Mouse (Mus musculus) CD4-positive, CD25-positive, alpha-beta regulatory T cell, adult 4 months (primary cell): ENCODE data around the gene Atg7. TPM values are rescaled to one million over a fixed set of nuclear protein-coding genes. Genes with fewer than 3 reads are reported as not detected.
"Not testable (repeated sequence)": the region's sequence is repeated elsewhere in the genome, so short reads cannot be mapped to it uniquely, and the experiment has no call there.

Experiments used
- ATAC-seq: one replicate; pipeline ENCODE4 v1.8.0; 2017
- polyA plus RNA-seq, 2 experiments: library from polyadenylated mRNA; unstranded; fragments of 100-300 nt; shearing (Covaris generic); gene quantifications; one replicate each; pipeline ENCODE4 v1.2.1; 2017

Gene Atg7
- polyA plus RNA-seq: 10 to 100 TPM; 26.4 to 41.8 TPM

DNA sequence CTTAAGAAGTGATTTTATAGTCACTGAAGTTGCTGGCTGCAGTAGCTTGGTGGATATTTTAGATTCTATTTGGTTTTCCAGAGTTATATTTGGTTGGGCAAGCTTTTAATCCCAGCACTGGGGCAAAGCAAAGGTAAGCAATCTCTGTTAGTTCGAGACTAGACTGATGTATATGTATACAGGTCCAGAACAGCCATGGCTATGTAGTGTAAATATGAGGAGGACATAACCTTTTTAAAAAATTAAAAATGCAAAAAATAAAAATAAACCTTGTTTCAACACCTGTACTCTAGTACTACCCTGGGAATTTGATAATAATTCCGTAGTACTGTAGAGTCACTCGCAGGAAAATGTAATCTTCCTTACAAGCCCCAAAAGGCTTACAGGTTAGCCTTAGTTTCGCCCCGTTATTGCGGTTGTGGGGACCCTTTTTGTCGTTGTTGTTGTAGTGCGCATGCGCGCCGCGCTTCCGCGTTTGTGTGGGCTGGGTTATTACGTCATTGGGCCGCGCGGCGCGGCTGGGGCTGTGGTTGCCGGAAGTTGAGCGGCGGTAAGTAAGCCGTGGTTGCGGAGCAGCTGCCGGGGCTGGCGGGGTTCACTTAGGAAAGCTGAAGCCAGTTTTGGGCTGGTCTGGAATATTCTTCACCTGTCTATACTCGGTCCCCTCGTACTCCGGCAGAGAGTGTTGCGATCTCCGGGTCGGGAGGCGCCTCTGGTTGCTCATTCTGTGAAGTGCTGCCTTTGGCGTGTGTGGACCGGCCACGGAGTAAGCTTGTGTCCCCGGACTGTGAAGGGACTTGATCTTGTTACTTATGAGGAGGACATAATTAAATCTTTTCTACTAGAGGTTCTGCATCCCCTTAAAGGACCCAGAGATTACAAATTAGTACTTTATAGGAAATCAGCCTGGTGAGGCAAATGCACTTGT lies at the start of gene Atg7:
Gene Atg7 (plus strand): TSS at position 497 of the 928 bp plus-strand sequence.
- peak; percentile 94 for ATAC-seq

GRCm38 (mm10) chr6:114614076-114614475 lies 28.8 kb upstream of the Atg7 start:
- ATAC-seq: not testable (repeated sequence)

GRCm38 (mm10) chr6:114633886-114634285 lies 9.0 kb upstream of the Atg7 start:
- not testable (repeated sequence) for ATAC-seq

DNA sequence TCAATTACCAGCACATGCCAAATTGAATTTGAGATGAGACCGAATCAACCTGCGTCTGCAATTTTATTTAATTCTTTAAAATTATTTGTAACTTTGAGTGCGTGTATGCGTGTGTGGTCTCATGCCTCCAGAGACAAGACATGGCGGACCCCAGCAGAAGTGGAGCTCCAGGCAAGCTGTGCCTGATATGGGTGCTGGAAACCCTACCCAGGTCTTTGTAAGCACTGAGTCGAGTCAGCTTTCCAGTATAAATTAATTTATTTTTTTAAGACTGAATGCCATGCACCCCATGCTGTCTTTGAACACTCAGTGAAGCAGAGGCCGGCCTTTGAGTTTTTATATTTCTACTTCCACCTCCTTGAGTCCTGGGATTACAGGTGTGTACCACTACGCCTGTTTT lies 819 bp downstream of the Atg7 start:
- no peak for ATAC-seq

GRCm38 (mm10) chr6:114644531-114644930 lies 1.6 kb downstream of the Atg7 start:
- peak; percentile 26 for ATAC-seq

GRCm38 (mm10) chr6:114646201-114646600 lies 3.3 kb downstream of the Atg7 start:
- ATAC-seq: no peak

DNA sequence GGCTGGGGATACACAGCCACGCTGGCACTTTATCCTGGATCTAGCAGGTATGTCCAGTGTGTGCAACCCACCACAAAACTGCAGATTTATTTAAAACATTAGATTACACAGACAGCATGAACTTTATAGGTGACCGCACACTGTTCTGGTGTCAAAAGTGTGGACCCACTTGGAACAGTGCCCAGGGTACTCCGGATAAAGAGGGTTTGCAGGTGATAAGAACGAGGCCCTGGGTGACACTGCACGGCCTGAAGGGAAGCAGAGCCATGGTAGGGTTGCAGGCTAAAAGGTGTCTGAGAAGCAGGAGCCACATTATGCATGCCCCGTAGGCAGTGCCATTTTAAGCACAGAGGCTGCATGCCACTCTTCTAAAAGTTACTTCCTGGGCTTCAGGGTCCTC lies 4.1 kb downstream of the Atg7 start:
- no peak for ATAC-seq

- ATAC-seq: no peak
Observed at GRCm38 (mm10) chr6:114648352-114649030, 5.6 kb downstream of the Atg7 start.

DNA sequence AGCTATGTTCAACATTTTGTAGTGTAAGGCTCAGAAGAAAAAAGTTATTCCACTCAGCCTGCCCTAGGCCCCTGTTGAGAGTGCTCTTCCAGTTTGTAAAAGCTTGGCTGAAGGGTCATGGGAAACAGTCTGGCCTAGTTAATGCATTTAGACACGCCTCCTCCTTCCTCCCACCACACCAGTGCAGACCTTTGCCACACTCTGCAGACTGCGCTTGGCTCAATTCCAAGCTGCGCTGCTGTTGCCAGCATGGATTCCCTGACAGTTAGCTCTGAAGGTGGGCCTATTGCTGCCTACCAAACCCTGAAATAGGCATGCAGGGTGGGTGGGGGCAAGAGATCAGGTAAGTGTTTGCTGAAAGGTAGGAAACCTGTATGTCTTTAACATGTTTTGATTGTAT lies 9.3 kb downstream of the Atg7 start:
- no peak for ATAC-seq

- peak; percentile 90 for ATAC-seq
Observed at GRCm38 (mm10) chr6:114656826-114657600, 14.1 kb downstream of the Atg7 start.

GRCm38 (mm10) chr6:114657807-114658206 lies 14.9 kb downstream of the Atg7 start:
- ATAC-seq: peak; percentile 59

GRCm38 (mm10) chr6:114659278-114659991 lies 16.5 kb downstream of the Atg7 start:
- ATAC-seq: no peak

DNA sequence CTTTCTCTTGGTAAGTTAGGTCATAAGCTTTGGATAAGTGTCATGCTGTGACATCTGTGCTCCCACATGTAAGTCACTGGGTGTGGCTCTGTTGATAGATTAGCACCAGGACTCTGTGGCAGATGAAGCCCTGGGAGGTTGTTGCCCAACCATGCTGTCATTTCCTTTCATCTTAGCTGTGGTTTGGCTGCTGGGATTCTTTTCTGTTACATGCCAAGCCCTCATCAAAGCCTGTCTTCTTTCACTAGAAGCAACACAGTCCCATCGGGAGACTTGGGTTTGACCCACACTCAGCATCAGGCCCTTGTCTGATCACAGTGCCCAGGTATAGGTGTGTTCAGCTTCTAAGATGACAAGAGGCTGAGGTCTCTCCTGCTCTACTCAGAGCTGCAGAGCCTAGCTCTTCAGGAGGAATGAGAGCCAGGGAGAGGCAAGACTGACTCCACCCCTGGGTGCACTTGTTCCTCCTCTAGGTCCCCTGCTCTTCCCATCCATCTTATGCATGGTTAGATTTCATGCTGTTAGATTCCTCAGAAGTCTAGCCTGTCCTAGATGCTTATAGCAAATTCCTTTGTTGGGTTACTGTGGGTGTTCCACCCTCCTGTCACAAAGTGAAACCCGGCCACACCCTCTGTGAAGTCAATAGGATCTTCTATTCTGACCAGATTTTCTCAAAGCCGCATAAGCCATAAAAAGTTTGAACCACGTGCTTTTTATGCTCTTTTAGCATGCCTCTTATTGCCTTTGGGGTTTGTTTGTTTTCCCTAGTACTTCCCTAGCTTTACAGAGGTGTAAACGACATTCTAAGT lies 17.3 kb downstream of the Atg7 start:
- no peak for ATAC-seq

DNA sequence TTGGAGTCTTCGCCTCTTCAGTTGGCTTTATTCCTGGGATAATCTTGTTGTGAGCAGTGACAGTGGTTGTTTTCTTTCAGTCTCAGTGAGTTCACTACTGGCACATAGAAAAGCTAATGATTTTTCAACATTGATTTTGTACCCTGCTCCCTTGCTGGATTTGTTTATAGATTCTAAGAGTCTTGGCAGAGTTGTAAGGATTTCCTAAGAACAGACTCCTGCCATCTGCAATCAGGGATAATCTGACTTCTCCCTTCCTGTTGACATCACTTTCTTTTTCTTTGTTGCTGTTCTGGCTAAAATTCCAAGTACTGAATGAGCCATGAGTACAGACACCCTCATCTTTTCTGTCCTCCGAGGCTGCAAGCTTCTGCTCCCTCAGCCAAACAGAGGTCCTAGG lies 20.8 kb downstream of the Atg7 start:
- ATAC-seq: no peak

DNA sequence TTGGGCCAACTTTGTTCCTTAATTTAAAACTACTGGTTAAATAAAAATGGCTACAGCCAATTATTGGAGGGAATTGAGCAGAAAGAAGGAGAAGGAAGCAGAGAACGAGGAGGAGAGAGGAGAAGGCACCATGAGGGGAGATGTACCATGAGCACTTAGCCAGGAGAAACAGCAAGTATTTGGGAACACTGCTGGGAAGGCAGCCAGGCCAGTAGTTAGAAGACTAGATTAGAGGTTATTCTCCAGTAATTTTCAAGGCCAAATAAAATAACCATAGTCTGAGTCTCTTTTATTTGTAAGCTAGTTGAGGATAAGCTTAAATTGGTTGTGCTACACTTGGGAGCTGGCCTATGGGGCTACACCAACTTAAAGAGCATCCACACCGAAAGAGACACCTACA lies 21.8 kb downstream of the Atg7 start:
- no peak for ATAC-seq

- ATAC-seq: no peak
Observed at GRCm38 (mm10) chr6:114667518-114667917, 24.6 kb downstream of the Atg7 start.

DNA sequence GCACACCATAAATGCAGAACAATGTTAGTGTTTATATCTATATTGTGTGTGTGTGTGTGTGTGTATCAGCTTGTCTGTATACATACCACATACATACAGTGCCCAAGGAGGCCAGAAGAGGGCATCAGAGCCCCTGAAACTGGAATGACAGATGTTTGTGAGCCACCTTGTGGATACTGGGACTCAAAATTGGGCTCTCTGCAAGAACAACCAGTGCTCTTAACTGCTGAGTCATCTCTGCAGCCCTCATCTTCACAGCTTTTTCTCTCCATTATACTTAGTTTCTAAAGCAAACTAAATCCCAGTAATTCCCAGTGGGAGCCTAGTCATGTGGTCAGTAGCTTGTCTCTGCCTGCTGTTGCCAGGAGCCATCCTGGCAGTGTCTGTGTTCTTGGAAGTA lies 31.9 kb downstream of the Atg7 start:
- no peak for ATAC-seq

GRCm38 (mm10) chr6:114676091-114676490 lies 33.2 kb downstream of the Atg7 start:
- ATAC-seq: no peak

DNA sequence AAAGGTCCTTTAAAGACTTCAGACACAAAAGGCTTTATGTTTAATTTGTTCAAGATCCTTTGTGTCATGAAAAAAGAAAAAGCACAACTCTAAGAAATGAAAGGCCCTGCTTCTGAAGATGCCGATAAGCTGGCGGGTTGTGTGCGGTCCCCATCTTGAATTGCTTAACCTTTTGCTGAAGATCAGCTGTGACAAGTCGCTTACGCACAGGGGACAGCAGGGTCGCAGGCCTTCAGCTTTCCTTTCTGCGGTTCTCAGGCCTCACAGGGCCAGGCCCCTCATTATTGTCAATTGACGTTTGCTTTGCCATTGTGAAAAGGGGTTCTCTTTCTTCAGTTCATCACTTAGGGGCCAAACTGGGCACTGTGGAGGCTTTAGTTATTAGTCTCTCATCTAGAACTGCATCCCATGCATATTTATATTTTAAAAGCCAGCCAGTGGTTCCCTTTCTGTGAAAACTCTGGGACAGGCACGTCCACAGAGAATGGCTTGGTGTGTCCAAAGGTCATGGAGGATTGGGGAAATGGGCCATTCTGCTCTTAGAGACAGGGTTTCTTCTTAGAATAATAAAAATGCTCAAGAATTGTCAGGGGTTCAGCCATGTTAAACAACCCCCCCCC lies 39.3 kb downstream of the Atg7 start:
- ATAC-seq: no peak

DNA sequence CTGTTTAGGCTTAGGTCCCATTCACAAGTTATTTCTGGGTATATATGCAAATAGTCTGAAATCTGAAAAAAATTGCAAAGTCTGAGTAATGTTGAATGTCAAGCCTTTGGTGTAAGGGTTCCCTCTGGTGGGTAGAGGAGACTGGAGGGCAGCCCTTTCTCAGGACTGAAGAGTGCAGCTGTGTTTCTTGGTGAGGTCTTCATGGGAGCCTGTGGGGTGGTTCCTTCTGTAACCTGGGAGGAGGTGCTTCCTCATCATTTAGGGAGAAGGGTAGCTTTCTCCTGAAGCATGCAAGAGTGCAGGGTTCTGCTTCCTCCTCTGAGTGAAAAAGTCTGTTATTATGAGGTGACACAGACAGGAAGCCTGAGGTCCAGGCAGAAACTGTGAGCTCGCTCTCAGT lies 40.8 kb downstream of the Atg7 start:
- peak; percentile 66 for ATAC-seq

GRCm38 (mm10) chr6:114684407-114684806 lies 41.5 kb downstream of the Atg7 start:
- ATAC-seq: no peak
